Mouse (Mus musculus) CH12.LX (cell line): ENCODE results near the gene Aifm3. TPM values are rescaled to one million over a fixed set of nuclear protein-coding genes. Genes with fewer than 3 reads are reported as not detected.

Experiments used
- DNase-seq: peaks from one replicate; pipeline ENCODE4 v3.0.0-alpha.2; 2013; ENCODE audit errors: extremely low read depth
- H3K27ac ChIP-seq: 2 replicates; pipeline ENCODE4 v1.5.1; 2012; ENCODE audit warnings: low read depth, mild to moderate bottlenecking, control low read depth, moderate library complexity; ENCODE audit not compliant: insufficient read depth
- H3K27me3 ChIP-seq: replicated peaks from 2 replicates; pipeline ENCODE3; 2012; ENCODE audit warnings: inconsistent platforms
- H3K36me3 ChIP-seq, 2 experiments: replicated peaks in 1 of 2; 2 replicates each; pipeline versions ENCODE3 to v1.6.1; 2012; ENCODE audit warnings: inconsistent platforms in 1 of 2, low read length in 1 of 2, mild to moderate bottlenecking in 1 of 2, mixed read lengths in 1 of 2, moderate library complexity in 1 of 2; ENCODE audit not compliant: control insufficient read depth in 1 of 2, insufficient read depth in 1 of 2
- H3K4me1 ChIP-seq, 2 experiments: 2 replicates each; pipeline ENCODE4 v1.6.1; 2012; ENCODE audit warnings: inconsistent platforms in 1 of 2, moderate library complexity in 1 of 2; ENCODE audit not compliant: insufficient read depth in 2 of 2, control insufficient read depth in 1 of 2
- H3K4me2 ChIP-seq: 2 replicates; pipeline ENCODE4 v1.6.1; 2012; ENCODE audit warnings: low read depth, mild to moderate bottlenecking, control low read depth; ENCODE audit not compliant: poor library complexity, insufficient read depth, severe bottlenecking
- H3K4me3 ChIP-seq, 3 experiments: fragments of 150-350 bp in 1 of 3; sonication (generic) in 1 of 3; replicated peaks in 1 of 3; 2 replicates each; pipeline versions ENCODE3 to v1.5.1; 2011 to 2012; ENCODE audit warnings: low read depth in 2 of 3, low read length in 2 of 3, mild to moderate bottlenecking in 2 of 3, moderate library complexity in 2 of 3, control low read depth in 1 of 3, improper control_type of control experiment in 1 of 3, inconsistent platforms in 1 of 3, mixed read lengths in 1 of 3; ENCODE audit not compliant: poor library complexity in 1 of 3
- H3K79me2 ChIP-seq: replicated peaks from 2 replicates; pipeline ENCODE4 v1.6.1; 2012; ENCODE audit warnings: mild to moderate bottlenecking, moderate library complexity; ENCODE audit not compliant: control insufficient read depth, poor library complexity, insufficient read depth, severe bottlenecking; ENCODE audit errors: extremely low read depth
- H3K9ac ChIP-seq: 2 replicates; pipeline ENCODE4 v1.6.1; 2012; ENCODE audit warnings: low read depth, mild to moderate bottlenecking, control low read depth, moderate library complexity; ENCODE audit not compliant: insufficient read depth
- H3K9me3 ChIP-seq: replicated peaks from 2 replicates; pipeline ENCODE3; 2012; ENCODE audit warnings: low read length, inconsistent platforms, mixed read lengths
- CHD1 ChIP-seq: IDR thresholded peaks from 2 replicates; pipeline ENCODE4 v1.6.1; 2012; ENCODE audit warnings: low read depth, low read length, improper control_type of control experiment, inconsistent platforms
- CHD2 ChIP-seq: IDR thresholded peaks from 2 replicates; pipeline ENCODE4 v1.6.1; 2011; ENCODE audit warnings: low read length, improper control_type of control experiment
- IRF4 ChIP-seq: IDR thresholded peaks from 2 replicates; pipeline ENCODE4 v1.6.1; 2014; ENCODE audit warnings: low read depth, mild to moderate bottlenecking, inconsistent platforms, low read length, improper control_type of control experiment
- JUN ChIP-seq: IDR thresholded peaks from 2 replicates; pipeline ENCODE4 v1.6.1; 2011; ENCODE audit warnings: low read depth, mild to moderate bottlenecking, low read length, improper control_type of control experiment, moderate library complexity; ENCODE audit not compliant: insufficient read depth
- KAT2A ChIP-seq: IDR thresholded peaks from 2 replicates; pipeline ENCODE4 v1.6.1; 2012; ENCODE audit warnings: low read length, improper control_type of control experiment, inconsistent platforms; ENCODE audit not compliant: insufficient replicate concordance
- MAFK ChIP-seq: IDR thresholded peaks from 2 replicates; pipeline ENCODE4 v1.6.1; 2011; ENCODE audit warnings: low read length, improper control_type of control experiment; ENCODE audit not compliant: insufficient replicate concordance
- MAX ChIP-seq: IDR thresholded peaks from 2 replicates; pipeline ENCODE4 v1.6.1; 2011; ENCODE audit warnings: low read length, improper control_type of control experiment
- MAZ ChIP-seq: IDR thresholded peaks from 2 replicates; pipeline ENCODE4 v1.6.1; 2012; ENCODE audit warnings: low read depth, mild to moderate bottlenecking, inconsistent platforms, low read length, improper control_type of control experiment, moderate library complexity
- MEF2A ChIP-seq: IDR thresholded peaks from 2 replicates; pipeline ENCODE4 v1.6.1; 2014; ENCODE audit warnings: low read depth, mild to moderate bottlenecking, inconsistent platforms, low read length, improper control_type of control experiment, borderline replicate concordance
- MXI1 ChIP-seq: IDR thresholded peaks from 2 replicates; pipeline ENCODE4 v1.6.1; 2011; ENCODE audit warnings: mild to moderate bottlenecking, low read depth, low read length, improper control_type of control experiment
- NELFE ChIP-seq: IDR thresholded peaks from 2 replicates; pipeline ENCODE4 v1.6.1; 2011; ENCODE audit warnings: low read depth, low read length, improper control_type of control experiment
- NRF1 ChIP-seq: IDR thresholded peaks from 2 replicates; pipeline ENCODE4 v1.6.1; 2014; ENCODE audit warnings: low read depth, mild to moderate bottlenecking, inconsistent platforms, low read length, improper control_type of control experiment, moderate library complexity
- PAX5 ChIP-seq: IDR thresholded peaks from 2 replicates; pipeline ENCODE4 v1.6.1; 2012; ENCODE audit warnings: low read length, inconsistent platforms, mixed read lengths
- RAD21 ChIP-seq: IDR thresholded peaks from 2 replicates; pipeline ENCODE4 v1.6.1; 2011; ENCODE audit warnings: low read depth, mild to moderate bottlenecking, low read length, improper control_type of control experiment, moderate library complexity
- RCOR1 ChIP-seq: conservative IDR thresholded peaks from 2 replicates; pipeline ENCODE4 v1.6.1; 2012; ENCODE audit warnings: low read depth, mild to moderate bottlenecking, inconsistent platforms, low read length, improper control_type of control experiment
- SMC3 ChIP-seq: IDR thresholded peaks from 2 replicates; pipeline ENCODE4 v1.6.1; 2011; ENCODE audit warnings: low read depth, low read length, improper control_type of control experiment
- USF1 ChIP-seq: IDR thresholded peaks from 2 replicates; pipeline ENCODE4 v1.6.1; 2014; ENCODE audit warnings: low read depth, mild to moderate bottlenecking, inconsistent platforms, low read length, improper control_type of control experiment
- ZNF384 ChIP-seq: IDR thresholded peaks from 2 replicates; pipeline ENCODE4 v1.6.1; 2012; ENCODE audit warnings: low read depth, low read length, improper control_type of control experiment, inconsistent platforms
- dilution Hi-C: fragments of 300-500 bp; cut with MboI; formaldehyde crosslinking; loops from 2 replicates; pipeline ENCODE4 v1.14.3; 2020; ENCODE audit warnings: low sequenced_read_pairs; ENCODE audit not compliant: extremely low pct_unique_long_range_greater_than_20kb, extremely low pct_ligation_motif_present
- in situ Hi-C: fragments of 300-500 bp; cut with MboI; formaldehyde crosslinking; loops from 3 replicates; pipeline ENCODE4 v1.14.3; 2019; ENCODE audit warnings: low sequenced_read_pairs, low pct_ligation_motif_present, low pct_unique_long_range_greater_than_20kb, mixed read lengths
- polyA plus RNA-seq: library from polyadenylated mRNA; unstranded; fragments of >175 nt; gene quantifications from 2 replicates; pipeline ENCODE4 v1.2.1, GENCODE M21; 2012; ENCODE audit warnings: low read depth; ENCODE audit not compliant: insufficient read length
- total RNA-seq, 2 experiments: library from RNA; depleted of rRNA; stranded (reverse); fragments of 300-350 nt in 1 of 2; fragments of >200 nt in 1 of 2; gene quantifications; 2 replicates each; pipeline ENCODE4 v1.2.3; 2012 to 2014

Gene Aifm3
- total and polyA plus RNA-seq, 3 experiments: not detected

DNA sequence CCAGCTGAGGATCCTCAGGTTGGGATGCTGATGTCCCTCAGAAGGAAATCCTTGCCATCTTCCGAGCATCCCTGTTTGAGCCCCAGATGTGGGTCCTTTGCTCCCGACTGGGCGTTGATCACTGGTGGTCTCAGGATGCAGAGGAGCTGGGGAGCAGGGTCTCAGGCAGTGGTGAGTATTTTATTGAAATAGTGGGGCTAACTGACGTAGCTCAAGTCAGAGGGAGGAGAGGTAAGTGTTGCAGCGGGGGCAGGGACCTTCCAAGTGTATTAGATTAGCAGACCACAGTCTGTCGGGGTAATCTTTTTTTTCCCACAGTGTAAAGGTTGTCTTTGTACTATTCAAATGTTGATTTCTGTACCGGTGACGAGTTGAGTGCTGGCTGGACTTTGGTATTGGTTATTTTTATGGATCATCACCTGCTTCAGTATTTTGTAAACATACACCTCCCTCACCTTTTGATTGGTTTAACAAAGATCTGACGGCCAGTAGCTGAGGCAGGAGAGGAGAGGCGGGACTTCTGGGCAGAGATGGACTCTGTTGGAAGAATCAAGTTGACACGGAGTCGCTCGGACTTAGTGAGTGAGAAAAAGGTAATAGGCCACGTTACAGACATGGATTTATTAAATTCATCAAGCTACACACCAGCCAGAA is 43.4 kb downstream of the Aifm3 start:
- DNase-seq: no peak
- H3K9ac ChIP-seq: no peak overlapping the region
- no peak overlapping the region for H3K4me3 ChIP-seq
- peaks cover 11 to 13% of the 10 kb centered on the region in 2 experiments for H3K36me3 ChIP-seq
- dilution Hi-C loops: no loop called here
- H3K9me3 ChIP-seq: peaks cover 2% of the 10 kb centered on the region
- in situ Hi-C loops: loop anchor here (5.0 to 10.0 kb wide), 2 partner anchors 126 to 328 kb away; partner anchors contain the start of genes Pi4ka, Rimbp3, Snap29 and Ube2l3
- no peak overlapping the region for H3K4me2 ChIP-seq
- no peak for TF ChIP-seq JUN
- TF ChIP-seq PAX5: no peak
- no peaks in the 10 kb centered on the region for H3K27me3 ChIP-seq
- peaks cover 11% of the 10 kb centered on the region; the same call in 1 of the 2 replicates for H3K79me2 ChIP-seq
- no peak overlapping the region for H3K27ac ChIP-seq
- H3K4me1 ChIP-seq: peaks cover 5 to 33% of the 10 kb centered on the region in 2 experiments; a peak in 2 of 4 replicates

DNA sequence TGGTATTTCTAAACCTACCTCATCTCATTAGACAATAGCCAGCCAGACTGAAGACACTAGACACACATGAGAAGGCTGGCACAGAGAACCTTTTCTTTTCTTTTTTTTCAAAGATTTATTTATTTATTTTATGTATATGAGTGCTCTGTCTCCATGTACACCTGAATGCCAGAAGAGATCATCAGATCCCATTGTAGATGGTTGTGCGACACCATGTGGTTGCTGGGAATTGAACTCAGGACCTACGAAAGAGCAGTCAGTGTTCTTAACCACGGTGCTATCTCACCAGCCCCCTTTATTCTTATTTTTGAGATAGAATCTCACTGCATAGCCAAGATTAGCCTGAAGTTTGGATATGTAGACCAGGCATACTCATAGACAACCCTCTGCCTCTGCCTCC is 47.2 kb downstream of the Aifm3 start:
- TF ChIP-seq MEF2A (no peak), MAX (no peak), USF1 (no peak), CHD2 (no peak), MXI1 (no peak), CHD1 (no peak), MAFK (no peak), SMC3 (no peak), MAZ (no peak), NRF1 (no peak), RAD21 (no peak), ZNF384 (no peak), IRF4 (no peak), RCOR1 (no peak), KAT2A (no peak), NELFE (no peak)
- TF ChIP-seq, all 38 proteins: peak for 0
- no peak overlapping the region for H3K27ac ChIP-seq

More for the DNA sequence above, 47.2 kb downstream of the Aifm3 start:
- H3K4me1 ChIP-seq: peaks cover 0 to 10% of the 10 kb centered on the region in 2 experiments; a peak in 2 of 4 replicates
- H3K9ac ChIP-seq: no peak overlapping the region
- no peak for DNase-seq
- no peak overlapping the region for H3K4me3 ChIP-seq
- peaks cover 2% of the 10 kb centered on the region for H3K9me3 ChIP-seq
- H3K36me3 ChIP-seq: no peaks in the 10 kb centered on the region
- H3K79me2 ChIP-seq: no peaks in the 10 kb centered on the region
- in situ Hi-C loops (loop anchor here (10.0 kb wide), 1 partner anchor 332 kb away; the partner anchor contains the start of genes Rimbp3 and Ube2l3), dilution Hi-C loops (no loop called here)
- H3K4me2 ChIP-seq: no peak overlapping the region
- H3K27me3 ChIP-seq: peaks cover 26% of the 10 kb centered on the region
